Mouse (Mus musculus): Measurements from ENCODE around the gene Vsig10.
"Not testable (repeated sequence)": the region's sequence is repeated elsewhere in the genome, so short reads cannot be mapped to it uniquely, and the experiment has no call there.

Vsig10 gene

DNA sequence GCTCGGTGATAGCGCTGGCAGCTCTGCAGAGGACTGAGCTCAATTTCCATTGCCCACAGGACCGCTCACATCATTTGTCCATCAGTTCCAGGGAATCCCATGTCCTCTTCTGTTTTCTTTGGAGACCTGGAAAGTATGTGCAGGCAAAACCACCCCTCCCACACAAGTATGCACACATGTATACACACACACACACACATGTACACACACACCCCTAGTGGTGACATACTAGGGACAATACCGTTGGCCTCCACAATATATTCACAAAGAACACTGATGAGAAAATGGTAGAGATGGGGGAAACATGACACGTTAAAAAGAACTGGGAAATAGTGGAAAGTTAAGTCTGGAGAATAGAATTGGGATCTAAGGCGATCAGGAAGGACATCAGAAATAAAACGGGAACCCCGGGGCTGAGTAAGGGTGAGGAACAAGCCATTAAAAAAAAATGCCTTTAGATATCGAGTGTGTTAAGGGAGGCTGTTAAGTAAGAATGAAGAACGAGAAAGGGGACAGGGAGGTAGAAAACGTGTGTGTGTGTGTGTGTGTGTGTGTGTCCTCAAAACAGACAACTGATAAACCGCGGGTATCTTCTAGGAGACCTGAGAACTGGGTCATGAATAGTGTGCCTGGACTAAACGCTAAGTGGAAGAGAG, 36.9 kb downstream of the Vsig10 start:
- in situ Hi-C loops (cut with MboI) = no loop called here

DNA sequence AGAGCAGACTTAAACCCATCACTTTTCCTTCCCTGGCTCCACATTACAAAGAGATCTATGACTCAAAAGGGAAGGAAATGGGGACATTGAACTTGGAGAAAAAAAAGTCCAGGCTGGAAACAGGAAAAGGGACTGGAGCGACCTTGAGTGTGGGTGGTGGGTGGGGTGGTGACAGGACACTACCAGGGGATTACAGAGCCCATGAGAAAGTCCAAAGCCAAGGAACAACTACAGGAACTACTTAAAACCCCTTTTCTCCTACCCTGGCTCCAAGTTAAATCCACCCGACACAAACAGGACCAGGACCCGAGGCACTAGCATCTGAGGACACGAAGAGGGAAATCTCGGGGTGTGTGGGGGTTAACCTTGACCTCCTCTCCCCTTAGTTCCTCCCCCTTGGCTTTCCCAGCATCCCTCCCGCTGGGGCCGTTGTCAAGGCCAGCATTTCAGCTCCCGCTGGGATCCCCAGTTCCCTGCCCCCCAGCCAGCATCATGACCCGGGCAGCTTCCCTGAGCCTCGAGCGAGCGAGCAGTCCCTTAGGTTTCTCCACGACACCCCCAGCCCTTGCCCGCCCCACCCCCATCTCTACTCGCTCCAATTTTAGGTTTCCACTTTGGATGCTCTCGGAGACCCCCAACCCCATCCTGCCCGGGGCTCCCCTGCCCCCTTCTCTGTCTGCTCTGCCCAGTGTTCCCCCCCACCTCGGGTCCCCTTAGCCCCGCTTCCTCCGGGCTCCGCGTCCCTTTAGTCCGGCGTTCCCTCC, 37.7 kb downstream of the Vsig10 start:
- in situ Hi-C loops (cut with MboI) = no loop called here

DNA sequence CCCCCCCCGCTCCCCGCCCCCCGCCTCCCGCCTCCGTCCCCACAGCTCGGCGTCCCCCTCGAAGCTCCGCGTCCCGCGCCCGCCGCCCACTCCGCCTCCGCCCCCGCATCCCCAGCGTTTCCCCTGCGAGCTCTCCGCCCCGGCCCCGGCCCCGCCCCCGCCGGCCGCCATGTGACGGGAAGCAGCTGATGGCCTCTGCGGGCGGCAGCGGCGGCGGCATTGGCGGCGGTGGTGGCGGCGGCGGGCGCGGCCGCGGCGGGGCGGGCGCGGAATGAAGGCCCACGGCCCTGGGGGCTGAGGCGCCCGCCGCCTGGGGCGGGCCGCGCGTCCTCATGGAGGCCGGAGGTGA, 38.2 kb downstream of the Vsig10 start, which contains the start of gene Wsb2:
TSS of gene Wsb2 (plus strand) at position 176 of the 349 bp plus-strand sequence.
- in situ Hi-C loops (cut with MboI) = no loop called here

DNA sequence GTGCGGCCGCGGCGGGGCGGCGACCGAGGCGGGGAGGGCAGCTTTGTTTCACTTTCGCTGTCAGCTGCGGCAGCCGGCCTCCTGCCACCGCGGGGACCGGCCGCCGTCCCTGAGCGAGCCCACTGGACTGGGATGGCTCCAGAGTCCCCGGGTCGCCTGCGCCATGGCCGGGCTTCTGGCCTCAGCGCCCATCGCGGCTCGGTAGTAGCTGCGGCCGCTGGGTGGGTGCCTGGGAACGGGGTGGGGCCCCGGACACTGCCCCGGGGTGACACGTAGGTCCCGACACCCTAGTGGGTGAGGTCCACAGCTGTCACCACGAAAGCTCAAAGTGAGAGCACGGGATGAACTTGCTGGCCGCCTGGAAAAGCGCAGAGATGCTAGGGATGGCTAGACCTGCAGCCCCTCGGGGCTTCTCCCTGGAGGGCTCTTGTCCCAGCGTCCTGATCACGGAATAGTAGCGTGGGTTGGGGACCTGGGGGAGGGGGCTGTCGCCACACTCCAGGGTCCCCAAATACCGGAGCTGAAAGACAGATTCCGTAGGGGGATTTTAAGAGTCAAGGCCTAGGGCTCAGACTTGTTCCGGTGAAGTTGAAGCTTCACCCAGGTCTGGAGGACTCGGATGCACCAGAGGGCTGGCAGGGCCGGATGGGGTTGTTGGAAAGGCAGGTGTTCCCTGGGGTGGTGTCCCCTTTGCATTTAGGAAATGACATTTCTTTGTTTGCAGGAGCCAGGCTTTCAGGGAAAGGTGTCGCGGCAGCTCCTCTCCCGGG, 38.8 kb downstream of the Vsig10 start:
- in situ Hi-C loops (cut with MboI) = no loop called here

DNA sequence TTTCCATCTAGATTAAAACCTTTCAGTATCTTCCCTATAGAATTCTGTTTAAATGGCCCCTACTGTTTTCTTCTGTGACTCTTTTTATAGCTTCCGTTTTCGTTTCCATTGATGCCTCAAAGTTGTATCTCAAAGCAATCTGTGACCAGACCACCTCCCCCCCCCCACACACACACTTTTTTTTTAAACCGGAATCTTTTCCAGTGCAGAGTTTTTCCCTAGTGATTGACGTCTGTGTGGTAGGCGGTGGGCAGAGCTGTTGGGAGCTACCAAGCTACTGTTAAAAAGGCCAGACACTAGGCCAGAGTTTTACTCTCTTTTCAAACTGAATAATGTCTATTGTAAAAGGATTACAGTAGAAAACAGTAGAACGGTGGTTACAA, 39.4 kb downstream of the Vsig10 start:
- in situ Hi-C loops (cut with MboI) = no loop called here

DNA sequence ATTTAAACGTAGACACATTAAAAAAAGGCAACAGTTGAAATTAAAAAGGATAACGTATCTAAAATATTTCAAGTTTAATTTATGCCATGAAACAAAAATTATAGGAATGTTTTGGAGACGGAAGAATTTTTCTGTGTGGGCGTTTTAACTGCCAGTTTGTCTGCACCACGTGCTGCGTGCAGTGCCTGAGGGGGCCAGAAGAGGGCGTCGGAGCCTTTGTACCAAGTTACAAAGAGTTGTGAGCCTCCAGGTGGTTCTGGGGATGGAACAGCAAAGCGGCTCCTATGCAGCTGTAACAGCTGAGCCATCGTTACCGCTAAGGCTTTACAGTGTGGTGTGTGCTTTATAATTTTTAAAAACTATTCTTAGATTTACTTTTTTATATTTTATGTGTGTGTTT, 39.8 kb downstream of the Vsig10 start:
- in situ Hi-C loops (cut with MboI) = no loop called here

DNA sequence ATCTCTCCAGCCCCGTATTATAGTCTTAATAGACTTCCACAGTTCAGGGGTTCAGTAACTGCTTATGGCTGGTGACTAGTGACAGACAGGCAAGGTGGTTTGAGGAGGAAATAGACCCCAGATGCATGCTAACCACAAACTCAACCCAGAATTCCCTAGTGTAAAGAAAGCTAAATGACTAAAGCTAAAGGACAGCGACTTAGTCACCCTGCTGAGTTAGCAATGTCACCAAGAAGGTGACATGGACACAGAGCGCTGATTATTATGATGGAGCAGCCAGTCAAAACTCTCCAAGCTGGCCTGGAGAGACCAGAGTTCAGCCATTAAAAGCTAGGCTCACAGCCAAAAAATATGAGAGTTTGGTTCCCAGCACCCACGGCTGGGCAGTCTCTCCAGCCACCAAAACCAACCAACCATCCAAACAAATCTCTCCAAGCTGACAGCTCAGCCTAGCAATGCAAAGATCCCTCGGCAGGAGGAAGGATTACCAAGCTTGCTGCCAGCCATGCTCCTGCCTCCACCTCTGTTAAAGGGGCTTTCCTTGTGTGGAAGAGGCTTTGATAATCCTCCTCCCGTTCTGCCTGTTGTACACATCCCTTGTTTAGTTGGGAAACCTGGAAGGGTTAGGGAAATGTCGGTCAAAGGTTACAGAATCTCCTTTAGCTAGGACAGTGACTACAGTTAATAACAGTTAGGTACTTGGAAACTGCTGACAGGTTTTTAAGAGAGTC, 40.8 kb downstream of the Vsig10 start:
- in situ Hi-C loops (cut with MboI) = no loop called here

DNA sequence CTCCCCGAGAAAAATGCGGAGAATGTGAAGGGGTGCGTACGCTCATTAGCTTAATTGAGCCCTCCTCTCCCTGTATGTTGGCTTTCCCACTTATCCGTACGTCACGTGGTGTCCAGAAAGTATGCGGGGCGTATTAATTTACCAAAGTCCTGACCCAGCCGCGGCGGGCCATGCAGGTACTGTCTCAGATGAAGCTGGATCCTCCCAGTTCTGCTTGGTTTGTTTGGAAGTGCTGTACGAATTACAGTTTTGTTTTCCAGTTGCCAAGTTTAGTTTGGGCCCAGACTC, 41.3 kb downstream of the Vsig10 start:
- in situ Hi-C loops (cut with MboI) = no loop called here

DNA sequence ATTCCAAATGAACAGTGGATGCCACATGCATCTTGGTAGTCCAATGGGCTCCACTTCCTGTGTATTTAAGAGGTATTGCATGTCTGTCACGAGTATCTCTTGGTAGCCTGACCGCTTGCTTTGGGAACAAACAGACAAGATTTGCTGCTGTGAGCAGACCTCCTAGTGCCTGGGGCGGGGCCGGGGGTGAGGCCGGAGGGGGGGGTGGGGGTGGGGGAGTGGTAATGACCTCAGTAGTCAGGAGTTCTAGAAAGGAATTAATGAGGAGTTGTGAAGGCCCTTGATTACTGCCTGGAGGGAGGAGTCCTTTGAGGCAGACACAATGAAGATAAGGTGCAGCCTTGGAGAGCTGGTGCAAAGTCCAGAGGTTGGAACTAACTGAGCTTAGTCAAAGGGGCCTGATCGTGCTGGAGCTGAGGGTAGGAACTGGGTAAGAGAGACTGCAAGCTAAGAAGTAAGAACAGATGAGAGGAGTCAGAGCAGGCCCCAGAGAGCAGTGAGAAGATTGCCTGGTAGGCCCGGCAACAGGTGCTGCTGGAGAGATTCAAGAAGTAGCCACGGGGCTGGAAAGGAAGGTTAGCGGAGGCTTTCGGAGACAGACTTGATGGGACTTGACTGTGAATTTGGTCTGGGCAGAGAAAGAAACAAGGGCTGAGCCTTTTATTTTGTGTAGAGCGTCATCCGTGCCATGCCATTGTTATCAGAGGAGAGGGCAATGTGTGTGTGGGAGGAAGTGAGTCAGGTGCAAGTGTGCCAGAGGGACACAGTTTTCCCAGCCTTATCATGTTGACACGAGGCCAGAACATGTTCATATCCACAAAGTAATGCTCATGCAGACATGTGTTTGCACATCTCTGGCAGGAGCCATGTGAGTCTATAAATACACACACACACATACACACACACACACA, 42.0 kb downstream of the Vsig10 start:
- in situ Hi-C loops (cut with MboI) = no loop called here

DNA sequence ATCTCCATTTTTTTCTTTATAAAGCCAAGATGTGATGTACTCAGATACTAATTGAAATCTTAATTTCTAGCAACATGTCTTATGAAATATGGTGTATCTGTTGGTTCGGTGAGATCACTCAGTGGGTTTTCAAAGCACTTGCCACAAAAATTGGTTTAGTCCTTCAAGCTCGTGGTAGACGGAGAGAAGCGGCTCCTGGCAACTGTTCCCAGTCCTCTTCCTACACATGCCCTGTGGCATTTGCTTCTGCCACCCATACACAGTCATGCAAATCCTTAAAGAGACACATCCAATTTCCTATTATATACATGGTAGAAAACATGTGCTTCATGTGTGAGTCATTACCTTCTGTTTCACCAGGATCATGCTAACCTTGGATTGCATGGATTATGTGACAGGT, 42.7 kb downstream of the Vsig10 start:
- in situ Hi-C loops (cut with MboI) = no loop called here

DNA sequence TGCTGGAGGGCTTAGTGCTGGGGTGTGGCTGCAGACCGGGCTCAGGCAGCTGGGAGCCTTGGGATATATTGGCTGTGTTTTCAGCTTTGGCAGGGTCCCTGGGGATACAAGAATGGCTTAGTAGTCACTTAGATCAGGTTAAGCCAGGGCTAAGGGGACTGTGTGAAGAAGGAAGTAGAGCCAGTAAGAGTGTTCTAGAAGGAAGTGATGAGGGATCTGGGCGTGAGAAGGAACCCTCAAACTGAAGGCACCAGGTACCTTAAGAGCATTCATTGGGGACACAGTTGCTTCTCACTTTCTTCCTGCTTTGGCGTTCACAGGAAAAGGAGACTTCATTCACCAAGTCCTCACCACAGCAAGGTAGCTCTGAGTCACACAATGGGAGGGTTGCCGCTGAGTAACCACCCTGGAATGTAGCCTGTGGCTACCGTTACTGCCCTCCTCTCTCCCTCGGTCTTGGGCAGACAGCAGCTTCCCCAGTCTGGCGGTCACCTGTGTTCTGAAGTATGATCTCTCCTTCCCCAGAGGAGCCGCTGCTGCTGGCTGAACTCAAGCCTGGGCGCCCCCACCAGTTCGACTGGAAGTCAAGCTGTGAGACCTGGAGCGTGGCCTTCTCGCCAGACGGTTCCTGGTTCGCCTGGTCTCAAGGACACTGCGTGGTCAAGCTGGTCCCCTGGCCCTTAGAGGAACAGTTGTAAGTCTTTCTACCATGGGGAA, 44.3 kb downstream of the Vsig10 start:
- in situ Hi-C loops (cut with MboI) = no loop called here

DNA sequence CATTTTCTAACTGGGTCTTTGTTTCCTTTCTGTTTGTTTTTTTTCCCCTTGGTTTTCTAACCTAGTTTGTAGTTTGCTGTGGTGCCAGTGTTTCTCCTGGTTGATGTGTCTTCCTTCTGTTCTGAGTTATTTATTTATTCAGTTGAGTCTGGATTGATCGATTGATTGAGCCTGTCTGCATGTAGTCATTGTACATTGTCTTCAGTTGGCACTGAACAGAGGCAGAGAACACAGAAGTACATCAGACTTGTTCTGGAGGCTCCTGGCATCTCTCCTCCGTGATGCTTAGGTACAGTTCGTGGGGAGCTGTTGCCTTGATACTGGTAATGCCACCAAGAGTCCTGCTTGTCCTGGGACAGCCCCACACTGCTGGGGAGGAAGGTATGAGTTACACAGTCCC, 45.9 kb downstream of the Vsig10 start:
- in situ Hi-C loops (cut with MboI) = no loop called here

DNA sequence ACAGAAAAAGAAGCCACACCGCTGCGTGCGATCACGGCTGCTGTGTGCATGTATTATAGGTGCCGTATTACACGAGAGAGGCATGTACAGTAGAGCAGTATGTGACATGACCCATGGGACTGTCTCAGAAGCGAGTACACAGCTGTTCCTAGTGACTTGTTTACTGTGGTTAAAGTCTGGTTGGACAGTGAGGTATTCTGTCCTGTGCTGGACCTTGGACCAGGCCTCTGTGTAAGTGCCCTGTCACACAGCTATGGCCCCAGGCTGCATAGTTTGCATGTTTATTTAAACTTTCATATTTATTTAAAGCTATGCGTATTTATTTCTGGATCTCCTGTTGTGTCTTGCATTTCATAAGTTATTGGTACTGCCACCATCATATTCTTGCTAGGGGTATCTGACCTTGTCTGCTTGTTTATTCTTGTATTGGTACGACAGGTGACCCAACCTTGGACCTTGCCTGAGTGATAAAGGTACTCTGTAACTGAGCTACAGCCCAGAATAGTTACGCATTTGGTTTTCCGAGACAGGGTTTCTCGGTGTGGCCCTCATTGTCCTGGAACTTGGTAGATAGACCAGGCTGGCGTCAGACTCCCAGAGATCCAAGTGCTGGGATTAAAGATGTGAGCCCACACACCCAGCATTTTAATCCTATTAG, 47.1 kb downstream of the Vsig10 start:
- in situ Hi-C loops (cut with MboI) = no loop called here

DNA sequence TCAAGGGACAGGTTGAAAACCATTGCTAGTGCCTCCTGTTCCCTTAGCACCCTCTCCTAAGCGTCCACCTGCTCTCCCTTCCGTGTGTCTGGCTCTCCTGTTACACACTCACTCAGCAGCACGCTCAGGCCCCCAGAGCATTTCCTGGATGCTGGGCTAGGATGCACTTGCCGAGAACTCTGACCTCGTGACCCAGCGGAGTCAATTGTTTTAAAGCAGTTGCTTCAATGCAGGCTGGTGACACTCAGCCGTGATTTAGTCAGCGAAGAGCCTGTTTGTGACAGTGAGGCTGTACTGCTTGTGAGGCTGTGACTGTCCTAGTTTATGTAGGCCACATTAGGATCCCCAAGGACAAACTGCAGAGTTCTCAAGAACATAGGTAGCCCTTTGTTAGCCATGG, 48.3 kb downstream of the Vsig10 start:
- in situ Hi-C loops (cut with MboI) = no loop called here

DNA sequence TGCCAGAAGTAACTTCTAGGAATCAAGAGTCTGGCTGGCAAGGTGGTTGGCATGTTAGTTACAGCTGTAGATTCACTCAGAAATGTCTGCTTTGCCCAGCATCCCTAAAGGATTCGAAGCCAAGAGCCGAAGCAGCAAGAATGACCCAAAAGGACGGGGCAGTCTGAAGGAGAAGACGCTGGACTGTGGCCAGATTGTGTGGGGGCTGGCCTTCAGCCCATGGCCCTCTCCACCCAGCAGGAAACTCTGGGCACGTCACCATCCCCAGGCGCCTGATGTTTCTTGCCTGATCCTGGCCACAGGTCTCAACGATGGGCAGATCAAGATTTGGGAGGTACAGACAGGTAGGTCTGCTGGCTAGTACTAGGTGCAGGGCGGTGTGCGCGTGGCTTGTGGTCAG, 51.7 kb downstream of the Vsig10 start:
- in situ Hi-C loops (cut with MboI) = no loop called here

DNA sequence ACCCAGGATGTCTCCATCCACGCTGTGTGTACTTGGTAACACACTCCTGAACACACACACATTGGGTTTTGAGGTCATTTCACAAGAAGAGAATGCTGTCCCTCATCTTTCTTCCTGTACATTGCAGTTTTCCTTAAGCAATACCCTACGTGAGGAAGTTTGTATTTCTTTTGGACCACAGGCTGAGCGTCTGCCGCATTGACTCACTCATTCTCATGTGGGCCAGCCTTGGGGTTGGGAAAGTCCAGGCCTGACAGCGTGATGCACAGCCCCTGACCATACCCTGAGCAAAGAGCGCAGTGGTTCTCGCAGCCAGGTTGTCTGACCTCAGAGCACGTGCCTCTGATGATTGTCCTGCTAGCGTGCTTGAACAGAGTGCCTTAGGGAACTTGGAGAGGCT, 54.5 kb downstream of the Vsig10 start:
- in situ Hi-C loops (cut with MboI) = no loop called here

DNA sequence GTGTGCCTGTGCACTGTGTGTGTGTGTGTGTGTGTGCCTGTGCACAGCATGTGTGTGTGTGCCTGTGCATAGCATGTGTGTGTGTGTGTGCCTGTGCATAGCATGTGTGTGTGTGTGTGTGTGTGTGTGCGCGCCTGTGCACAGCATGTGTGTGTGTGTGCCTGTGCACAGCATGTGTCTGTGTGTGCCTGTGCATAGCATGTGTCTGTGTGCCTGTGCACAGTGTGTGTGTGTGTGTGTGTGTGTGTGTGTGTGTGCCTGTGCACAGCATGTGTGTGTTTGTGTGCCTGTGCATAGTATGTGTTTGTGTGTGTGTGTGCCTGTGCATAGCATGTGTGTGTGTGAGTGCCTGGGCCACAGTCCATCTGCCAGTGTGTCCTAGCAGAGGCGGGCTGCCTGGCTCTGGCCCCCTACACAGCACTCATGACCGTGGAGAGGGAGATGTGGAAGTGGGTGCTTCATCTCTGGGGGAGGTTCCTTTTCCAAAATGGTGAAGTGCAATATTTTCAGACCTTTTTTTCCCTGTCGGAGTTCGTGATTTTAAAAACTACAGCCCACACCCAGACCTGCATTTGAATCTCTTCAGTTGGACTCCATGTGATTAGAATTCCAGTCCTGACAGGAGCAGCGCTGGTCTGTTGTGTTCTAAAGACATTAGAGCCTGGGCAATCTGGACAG, 55.6 kb downstream of the Vsig10 start:
- in situ Hi-C loops (cut with MboI) = no loop called here

DNA sequence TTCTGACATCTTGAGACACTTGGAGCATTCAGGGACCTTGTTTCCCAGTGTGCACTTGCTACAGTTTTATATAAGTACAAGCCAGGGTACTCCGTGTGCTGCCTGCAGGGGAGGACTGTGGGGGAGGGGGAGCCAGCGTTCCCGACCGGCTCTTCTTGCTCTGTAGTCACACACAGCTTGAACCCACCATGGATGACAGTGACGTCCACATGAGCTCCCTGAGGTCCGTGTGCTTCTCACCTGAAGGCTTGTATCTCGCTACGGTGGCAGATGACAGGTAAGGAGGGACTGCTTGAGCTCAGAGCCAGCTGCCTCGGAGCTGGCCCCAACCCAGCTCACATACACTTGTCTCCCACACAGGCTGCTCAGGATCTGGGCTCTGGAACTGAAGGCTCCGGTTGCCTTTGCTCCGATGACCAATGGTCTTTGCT, 57.5 kb downstream of the Vsig10 start:
- in situ Hi-C loops (cut with MboI) = no loop called here

DNA sequence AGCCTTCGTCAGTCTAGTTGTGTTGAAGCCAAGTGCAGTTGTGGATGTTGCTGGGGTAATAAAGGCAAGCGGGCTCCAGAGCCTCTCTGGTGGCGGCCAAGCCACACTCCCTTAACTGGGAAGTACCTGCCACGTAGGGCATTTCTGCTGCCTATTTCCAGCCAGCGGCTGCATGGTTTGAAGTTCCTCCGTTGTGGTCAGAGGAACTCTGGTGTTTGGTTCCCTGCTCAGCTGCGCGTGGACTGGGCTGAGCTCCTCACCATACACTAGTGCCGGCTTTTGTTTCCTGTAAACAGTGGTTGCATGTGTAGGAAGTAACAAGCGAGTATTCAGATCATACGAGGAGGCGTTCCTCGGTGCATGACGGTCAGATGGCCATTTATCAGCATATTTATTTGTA, 58.8 kb downstream of the Vsig10 start:
- in situ Hi-C loops (cut with MboI) = not testable (repeated sequence)

DNA sequence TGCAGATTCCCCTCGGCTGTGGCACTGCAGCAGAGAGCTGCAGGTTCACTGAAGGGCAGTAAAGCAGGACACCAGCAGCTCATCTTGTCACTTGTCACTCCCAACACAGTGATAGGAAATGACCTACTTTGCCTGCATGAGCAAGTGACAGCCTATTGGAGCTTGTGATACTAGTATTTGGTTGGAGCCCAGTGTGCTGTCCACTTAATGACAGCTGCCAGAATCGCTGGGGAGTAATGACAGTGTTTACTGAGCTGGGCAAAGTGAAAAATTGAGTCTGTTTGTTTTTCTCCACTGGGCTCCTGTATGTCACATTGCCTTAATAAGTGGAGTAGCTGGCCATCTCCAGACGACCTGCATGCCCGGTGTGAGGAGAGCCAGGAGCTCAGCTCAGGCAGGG, 61.3 kb downstream of the Vsig10 start:
- in situ Hi-C loops (cut with MboI) = no loop called here

Measured in mature B cell (primary cell).